Mouse (Mus musculus): ENCODE results near the gene Gm15557. TPM values are rescaled to one million over a fixed set of nuclear protein-coding genes. Genes with fewer than 3 reads are reported as not detected.
"Not testable (repeated sequence)": the region's sequence is repeated elsewhere in the genome, so short reads cannot be mapped to it uniquely, and the experiment has no call there.

Gm15557 gene
- polyA plus RNA-seq (2012; ENCODE audit: insufficient read depth, insufficient read length, low replicate concordance, missing spikeins), result not detected in 2 replicates

DNA sequence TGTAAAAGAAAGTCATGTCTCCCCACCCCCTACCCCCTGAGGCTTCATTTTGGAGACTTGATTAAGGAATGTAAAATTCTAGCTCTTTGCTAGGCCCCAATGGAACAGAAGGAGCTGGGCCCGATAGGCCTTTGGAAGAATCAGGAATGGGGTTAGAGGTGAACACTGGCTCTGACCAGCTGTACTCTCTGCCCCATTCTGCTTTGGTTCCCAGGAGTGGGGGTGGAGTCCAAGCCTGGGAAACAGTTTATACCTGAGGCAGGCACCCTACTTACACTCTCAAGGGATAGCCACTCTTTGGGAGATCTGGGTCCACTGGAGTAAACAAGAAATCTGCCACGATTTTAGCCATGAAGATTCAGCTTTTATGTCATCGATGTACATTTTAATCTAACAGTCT is at the start of gene Gm15557:
Gene Gm15557, plus strand, starts transcription at position 48 of the 400 bp plus-strand sequence.
- TF ChIP-seq CTCF (IDR thresholded peaks at IDR 0.05; ENCODE audit: insufficient read depth, low read depth, low read length) (no peak), POLR2A (IDR thresholded peaks at IDR 0.05; ENCODE audit: insufficient read depth, low read depth, low read length) (no peak)
- H3K4me1 ChIP-seq (ENCODE audit: control insufficient read depth, insufficient read depth, low read length), result peaks cover 10% of the 10 kb centered on the region
- H3K27ac ChIP-seq (ENCODE audit: insufficient read depth, low read depth, low read length), result no peak within 1 kb of the TSS
- WGBS, result 91% methylated on average over 3 of the region's 3 CpGs
- no peak within 1 kb of the TSS for H3K4me3 ChIP-seq (ENCODE audit: insufficient read depth, low read depth, low read length)

- 74% methylated on average over 13 of the region's 13 CpGs for WGBS
- H3K27ac ChIP-seq (ENCODE audit: insufficient read depth, low read depth, low read length), result no peak overlapping the region
- peaks cover 8% of the 10 kb centered on the region; the same call in 1 of the 2 replicates for H3K4me1 ChIP-seq (ENCODE audit: control insufficient read depth, insufficient read depth, low read length)
- TF ChIP-seq POLR2A (IDR thresholded peaks at IDR 0.05; ENCODE audit: insufficient read depth, low read depth, low read length) (no peak), CTCF (IDR thresholded peaks at IDR 0.05; ENCODE audit: insufficient read depth, low read depth, low read length) (no peak)
- H3K4me3 ChIP-seq (ENCODE audit: insufficient read depth, low read depth, low read length), result no peak overlapping the region
These were observed 46.1 kb upstream of the Gm15557 start for GRCm38 (mm10) chr2:155894307-155895045.

GRCm38 (mm10) chr2:155895046-155895735 is 45.3 kb upstream of the Gm15557 start:
- 85% methylated on average over 16 of the region's 16 CpGs for WGBS
- H3K27ac ChIP-seq (ENCODE audit: insufficient read depth, low read depth, low read length), result no peak overlapping the region
- H3K4me1 ChIP-seq (ENCODE audit: control insufficient read depth, insufficient read depth, low read length), result peaks cover 8% of the 10 kb centered on the region; the same call in 1 of the 2 replicates
- no peak overlapping the region for H3K4me3 ChIP-seq (ENCODE audit: insufficient read depth, low read depth, low read length)
- TF ChIP-seq CTCF (IDR thresholded peaks at IDR 0.05; ENCODE audit: insufficient read depth, low read depth, low read length), result no peak
- no peak for TF ChIP-seq POLR2A (IDR thresholded peaks at IDR 0.05; ENCODE audit: insufficient read depth, low read depth, low read length)

GRCm38 (mm10) chr2:155902989-155903631 is 37.4 kb upstream of the Gm15557 start:
- Histone ChIP-seq H3K4me1 (ENCODE audit: control insufficient read depth, insufficient read depth, low read length) (peaks cover 2% of the 10 kb centered on the region; the same call in 1 of the 2 replicates), H3K27ac (ENCODE audit: insufficient read depth, low read depth, low read length) (no peak overlapping the region), H3K4me3 (ENCODE audit: insufficient read depth, low read depth, low read length) (no peak overlapping the region)
- TF ChIP-seq CTCF (IDR thresholded peaks at IDR 0.05; ENCODE audit: insufficient read depth, low read depth, low read length) (no peak), POLR2A (IDR thresholded peaks at IDR 0.05; ENCODE audit: insufficient read depth, low read depth, low read length) (no peak)
- WGBS, result 61% methylated on average over 16 of the region's 16 CpGs

- Histone ChIP-seq H3K27ac (ENCODE audit: insufficient read depth, low read depth, low read length) (no peak overlapping the region), H3K4me1 (ENCODE audit: control insufficient read depth, insufficient read depth, low read length) (peaks cover 2% of the 10 kb centered on the region; the same call in 1 of the 2 replicates), H3K4me3 (ENCODE audit: insufficient read depth, low read depth, low read length) (no peak overlapping the region)
- 71% methylated on average over 6 of the region's 6 CpGs for WGBS
- TF ChIP-seq CTCF (IDR thresholded peaks at IDR 0.05; ENCODE audit: insufficient read depth, low read depth, low read length) (no peak), POLR2A (IDR thresholded peaks at IDR 0.05; ENCODE audit: insufficient read depth, low read depth, low read length) (no peak)
These were observed 36.9 kb upstream of the Gm15557 start for GRCm38 (mm10) chr2:155903632-155904008.

DNA sequence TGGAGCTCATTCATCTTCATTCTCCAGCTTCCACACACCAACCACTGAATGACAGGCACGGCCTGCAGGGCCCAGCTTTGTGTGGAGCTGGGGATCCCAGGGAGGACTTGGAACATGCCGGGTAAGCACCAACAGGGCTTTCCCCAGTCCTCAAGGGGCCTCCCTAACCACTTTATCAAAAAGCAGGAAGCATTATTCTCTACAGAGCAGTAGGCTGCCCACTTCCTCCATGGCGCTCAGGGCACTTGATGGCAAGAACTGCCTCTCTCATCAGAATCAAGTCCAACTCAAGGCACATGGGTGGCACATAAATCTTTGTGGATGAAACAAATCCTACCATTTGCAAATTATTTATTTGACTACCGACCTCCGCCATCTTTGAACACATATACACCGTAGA is 25.8 kb upstream of the Gm15557 start:
- 86% methylated on average over 6 of the region's 6 CpGs for WGBS
- Histone ChIP-seq H3K4me1 (ENCODE audit: control insufficient read depth, insufficient read depth, low read length) (no peaks in the 10 kb centered on the region), H3K27ac (ENCODE audit: insufficient read depth, low read depth, low read length) (no peak overlapping the region), H3K4me3 (ENCODE audit: insufficient read depth, low read depth, low read length) (no peak overlapping the region)
- TF ChIP-seq POLR2A (IDR thresholded peaks at IDR 0.05; ENCODE audit: insufficient read depth, low read depth, low read length), result no peak
- TF ChIP-seq CTCF (IDR thresholded peaks at IDR 0.05; ENCODE audit: insufficient read depth, low read depth, low read length), result no peak

GRCm38 (mm10) chr2:155923143-155923542 is 17.4 kb upstream of the Gm15557 start:
- no peak overlapping the region for H3K27ac ChIP-seq (ENCODE audit: insufficient read depth, low read depth, low read length)
- TF ChIP-seq CTCF (IDR thresholded peaks at IDR 0.05; ENCODE audit: insufficient read depth, low read depth, low read length) (no peak), POLR2A (IDR thresholded peaks at IDR 0.05; ENCODE audit: insufficient read depth, low read depth, low read length) (no peak)
- 98% methylated on average over 7 of the region's 7 CpGs for WGBS
- no peaks in the 10 kb centered on the region for H3K4me1 ChIP-seq (ENCODE audit: control insufficient read depth, insufficient read depth, low read length)
- no peak overlapping the region for H3K4me3 ChIP-seq (ENCODE audit: insufficient read depth, low read depth, low read length)

- WGBS, result 95% methylated on average over 6 of the region's 6 CpGs
- not testable (repeated sequence) for H3K27ac ChIP-seq (ENCODE audit: insufficient read depth, low read depth, low read length); H3K4me1 ChIP-seq (ENCODE audit: control insufficient read depth, insufficient read depth, low read length); H3K4me3 ChIP-seq (ENCODE audit: insufficient read depth, low read depth, low read length)
These were observed 15.3 kb upstream of the Gm15557 start for GRCm38 (mm10) chr2:155925213-155925612.
